ENCODE assay signal across 27 mouse cellular contexts in the genomic region with DNA sequence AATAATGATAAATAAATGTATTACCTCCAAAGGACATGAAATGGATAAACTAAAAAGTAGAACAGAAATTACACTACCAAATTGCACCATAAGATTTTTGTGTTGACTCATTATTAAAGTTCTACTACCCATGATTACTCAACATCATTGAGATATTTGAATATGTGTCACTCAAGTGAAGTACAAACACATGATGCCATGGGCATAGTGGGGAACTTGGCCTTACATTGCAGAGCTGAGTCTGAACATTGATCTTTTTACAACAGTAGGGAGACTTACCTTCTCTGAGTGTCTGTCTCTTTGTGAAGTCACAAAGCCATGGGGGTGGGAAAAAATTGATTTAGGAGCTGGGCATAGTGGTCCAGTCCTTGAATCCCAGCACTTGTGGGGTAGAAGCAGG.
DNase-seq lines count a peak whose midpoint lies in the region; ATAC-seq and TF ChIP-seq lines count a peak whose summit lies in the region.
"Had no signal": no experiment of that assay in that cellular context is flagged by ENCODE, and none has a peak within 500 bp of the region (broad histone marks: within the 10 kb centered on the region; RNA-seq: fewer than 3 reads in every experiment).

No protein-coding gene starts in this region.

- no peak overlapping the region for H3K4me2 ChIP-seq in intestine, postnatal 0 days (replicated peaks; ENCODE audit: low read depth)
- no peak overlapping the region for H3K4me2 ChIP-seq in intestine, embryonic 16.5 days (ENCODE audit: low read depth, low read length)
- H3K4me2 ChIP-seq in liver, embryonic 16.5 days (ENCODE audit: low read depth, low read length), result no peak overlapping the region
- H3K4me2 ChIP-seq: embryonic facial prominence, embryonic 13.5 days; forebrain, embryonic 12.5 days; forebrain, embryonic 15.5 days; heart, embryonic 12.5 days; heart, embryonic 15.5 days had no signal

- DNase-seq in liver, result no peak
- peak; percentile 3 for DNase-seq in lung, postnatal 25 days (ENCODE audit: low spot score)
- DNase-seq in lung, postnatal 4 days, result no peak
- no peak for DNase-seq in layer of hippocampus, adult 9-10 months (ENCODE audit: low spot score)
- DNase-seq: adrenal gland, adult 8-10 months; adrenal gland, postnatal 25 days; cerebellum, adult 11-12 months; cerebellum, adult 8-10 months; cerebellum, postnatal 10 days; cerebellum, postnatal 36 days; embryo, embryonic 11 days; gastrocnemius, postnatal 25 days; heart, adult 18-20 months; heart, postnatal 10 days; heart, postnatal 36 days had no signal

- H3K4me3 ChIP-seq in intestine, postnatal 0 days (ENCODE audit: low read depth, low read length), result no peak overlapping the region
- H3K4me3 ChIP-seq in intestine, embryonic 16.5 days (ENCODE audit: low read length), result no peak overlapping the region
- H3K4me3 ChIP-seq in liver, embryonic 16.5 days (ENCODE audit: low read depth, low read length), result no peak overlapping the region
- H3K4me3 ChIP-seq: embryonic facial prominence, embryonic 10.5 days; embryonic facial prominence, embryonic 13.5 days; erythroblast, embryonic 14.5 days; forebrain, embryonic 12.5 days; forebrain, embryonic 15.5 days; heart, embryonic 12.5 days; heart, embryonic 15.5 days; hindbrain, embryonic 10.5 days had no signal

- H3K27ac ChIP-seq in intestine, postnatal 0 days (ENCODE audit: low read depth, low read length), result no peak overlapping the region
- no peak overlapping the region for H3K27ac ChIP-seq in intestine, embryonic 16.5 days (ENCODE audit: low read length)
- no peak overlapping the region for H3K27ac ChIP-seq in liver, embryonic 16.5 days (ENCODE audit: low read length)
- H3K27ac ChIP-seq: embryonic facial prominence, embryonic 10.5 days; embryonic facial prominence, embryonic 13.5 days; forebrain, embryonic 12.5 days; forebrain, embryonic 15.5 days; heart, embryonic 15.5 days; hindbrain, embryonic 10.5 days had no signal

- H3K9ac ChIP-seq in intestine, postnatal 0 days (ENCODE audit: low read depth, low read length), result no peak overlapping the region
- H3K9ac ChIP-seq in intestine, embryonic 16.5 days (ENCODE audit: low read depth, low read length), result no peak overlapping the region
- no peak overlapping the region for H3K9ac ChIP-seq in liver, embryonic 16.5 days (ENCODE audit: low read depth, low read length)
- H3K9ac ChIP-seq: embryonic facial prominence, embryonic 13.5 days; forebrain, embryonic 12.5 days; forebrain, embryonic 15.5 days; heart, embryonic 12.5 days; heart, embryonic 15.5 days had no signal

- no peaks in the 10 kb centered on the region for H3K36me3 ChIP-seq in intestine, postnatal 0 days (ENCODE audit: control insufficient read depth, insufficient read depth)
- no peaks in the 10 kb centered on the region for H3K36me3 ChIP-seq in intestine, embryonic 16.5 days (ENCODE audit: control insufficient read depth, insufficient read depth, low read length)
- no peaks in the 10 kb centered on the region for H3K36me3 ChIP-seq in liver, embryonic 16.5 days (ENCODE audit: control insufficient read depth, insufficient read depth)
- H3K36me3 ChIP-seq: embryonic facial prominence, embryonic 10.5 days; embryonic facial prominence, embryonic 13.5 days; forebrain, embryonic 12.5 days; forebrain, embryonic 15.5 days; heart, embryonic 12.5 days; heart, embryonic 15.5 days; hindbrain, embryonic 10.5 days had no signal

- no peak for TF ChIP-seq CTCF in intestine, postnatal 0 days (IDR thresholded peaks at IDR 0.05; ENCODE audit: low read depth)

- H3K4me1 ChIP-seq in intestine, postnatal 0 days (replicated peaks; ENCODE audit: control insufficient read depth, insufficient read depth, low read length), result no peaks in the 10 kb centered on the region; the same call in 1 of the 2 replicates
- H3K4me1 ChIP-seq in intestine, embryonic 16.5 days (ENCODE audit: control insufficient read depth, insufficient read depth, low read length), result no peaks in the 10 kb centered on the region
- H3K4me1 ChIP-seq in liver, embryonic 16.5 days (ENCODE audit: control insufficient read depth, low read depth, low read length), result peaks cover 3% of the 10 kb centered on the region
- H3K4me1 ChIP-seq: embryonic facial prominence, embryonic 10.5 days; embryonic facial prominence, embryonic 13.5 days; forebrain, embryonic 12.5 days; forebrain, embryonic 15.5 days; heart, embryonic 12.5 days; heart, embryonic 15.5 days; hindbrain, embryonic 10.5 days had no signal

- H3K27me3 ChIP-seq in intestine, postnatal 0 days (replicated peaks; ENCODE audit: control insufficient read depth, insufficient read depth, low read length), result no peaks in the 10 kb centered on the region
- no peaks in the 10 kb centered on the region for H3K27me3 ChIP-seq in intestine, embryonic 16.5 days (replicated peaks; ENCODE audit: control insufficient read depth, insufficient read depth, low read length)
- no peaks in the 10 kb centered on the region for H3K27me3 ChIP-seq in liver, embryonic 16.5 days (ENCODE audit: control insufficient read depth, insufficient read depth, low read depth, low read length)
- H3K27me3 ChIP-seq: embryonic facial prominence, embryonic 13.5 days; forebrain, embryonic 12.5 days; forebrain, embryonic 15.5 days; heart, embryonic 12.5 days; heart, embryonic 15.5 days had no signal

- 0 out of 2 replicates have a peak, but pooled peaks have one; percentile 44 for ATAC-seq in intestine, postnatal 0 days
- ATAC-seq in intestine, embryonic 16.5 days, result no peak
- peak; percentile 75 for ATAC-seq in liver, embryonic 16.5 days (ENCODE audit: low read depth)
- ATAC-seq: activated CD4-positive, CD25-positive, alpha-beta regulatory T cell, adult 4 months; forebrain, embryonic 15.5 days had no signal

- no peaks in the 10 kb centered on the region for H3K9me3 ChIP-seq in intestine, postnatal 0 days (ENCODE audit: control insufficient read depth)
- 0 out of 2 replicates have a peak, but pooled peaks cover 3% of the 10 kb centered on the region for H3K9me3 ChIP-seq in intestine, embryonic 16.5 days (ENCODE audit: control insufficient read depth, low read length)
- no peaks in the 10 kb centered on the region for H3K9me3 ChIP-seq in liver, embryonic 16.5 days (replicated peaks; ENCODE audit: control insufficient read depth, low read length)
- H3K9me3 ChIP-seq: embryonic facial prominence, embryonic 10.5 days; embryonic facial prominence, embryonic 13.5 days; forebrain, embryonic 12.5 days; forebrain, embryonic 15.5 days; heart, embryonic 12.5 days; hindbrain, embryonic 10.5 days had no signal
